Mouse (Mus musculus) cerebellum, adult 11-12 months (tissue): ENCODE data around the gene Hibadh.
"Not testable (repeated sequence)": the region's sequence is repeated elsewhere in the genome, so short reads cannot be mapped to it uniquely, and the experiment has no call there.

ENCODE experiments used
- DNase-seq: peaks from one replicate; pipeline ENCODE4 v3.0.0; 2022

Hibadh gene

GRCm38 (mm10) chr6:52640224-52640712 is at the start of gene Hibadh:
Hibadh (minus strand) TSS chr6:52640389.
- DNase-seq: peak; percentile 99

DNA sequence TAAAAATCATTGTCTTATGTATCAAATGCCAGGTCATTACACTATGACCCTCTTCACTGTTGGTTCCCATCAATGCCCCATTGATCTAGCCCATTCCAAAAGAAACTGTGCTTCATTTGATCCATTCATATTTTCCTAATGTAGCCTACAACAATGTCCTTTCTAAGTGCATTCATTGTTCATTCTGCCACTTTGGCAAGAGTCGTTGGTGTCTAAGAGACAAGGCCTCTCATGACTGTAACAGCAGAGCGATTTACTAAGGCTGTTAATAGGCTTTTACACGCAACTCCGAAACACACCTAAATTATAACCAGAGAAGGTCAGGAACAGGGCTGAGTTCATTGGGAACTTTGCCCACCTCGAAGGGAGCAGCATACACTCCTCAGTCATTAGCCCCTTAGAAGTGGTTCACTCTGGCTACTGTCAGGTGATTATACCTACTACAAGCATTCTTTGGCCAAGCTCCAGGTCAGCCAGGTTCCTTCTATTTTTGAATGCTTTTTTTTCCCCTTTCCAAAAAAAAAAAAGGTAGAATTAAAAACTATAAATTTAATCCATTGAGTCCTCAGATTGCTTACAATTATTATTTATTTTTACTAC is 46.8 kb upstream of the Hibadh start:
- no peak for DNase-seq

GRCm38 (mm10) chr6:52682607-52683006 is 42.4 kb upstream of the Hibadh start:
- no peak for DNase-seq

DNA sequence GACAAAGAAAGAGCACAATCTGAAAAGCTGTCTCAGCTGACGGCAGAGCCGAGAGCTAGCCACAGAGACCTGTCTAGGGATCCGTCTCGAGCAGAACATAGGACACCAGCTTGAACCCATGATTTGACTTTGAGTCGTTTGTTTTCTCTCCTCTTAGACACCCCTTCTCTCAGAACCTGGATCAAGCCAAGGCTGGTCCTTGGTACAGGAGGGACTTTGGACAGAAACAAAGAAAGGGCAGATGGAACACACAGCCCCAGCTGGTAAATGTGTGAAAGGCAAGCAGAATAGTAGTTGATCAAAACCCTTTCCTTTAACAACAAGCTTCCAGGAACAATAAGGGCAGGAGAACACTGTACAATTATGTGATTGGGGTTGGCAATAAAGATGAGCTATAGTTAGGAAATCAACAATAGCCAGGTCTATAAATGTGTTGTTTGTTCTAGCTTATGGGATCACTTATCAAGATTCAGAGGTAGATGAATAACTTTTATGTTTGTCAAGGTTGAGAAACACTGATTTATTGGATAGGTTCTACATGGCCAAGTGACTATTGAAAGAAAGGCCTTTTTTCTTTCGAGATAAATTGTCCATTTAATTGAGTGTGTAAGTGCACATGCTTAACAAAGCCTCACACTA is 41.8 kb upstream of the Hibadh start:
- DNase-seq: no peak

DNA sequence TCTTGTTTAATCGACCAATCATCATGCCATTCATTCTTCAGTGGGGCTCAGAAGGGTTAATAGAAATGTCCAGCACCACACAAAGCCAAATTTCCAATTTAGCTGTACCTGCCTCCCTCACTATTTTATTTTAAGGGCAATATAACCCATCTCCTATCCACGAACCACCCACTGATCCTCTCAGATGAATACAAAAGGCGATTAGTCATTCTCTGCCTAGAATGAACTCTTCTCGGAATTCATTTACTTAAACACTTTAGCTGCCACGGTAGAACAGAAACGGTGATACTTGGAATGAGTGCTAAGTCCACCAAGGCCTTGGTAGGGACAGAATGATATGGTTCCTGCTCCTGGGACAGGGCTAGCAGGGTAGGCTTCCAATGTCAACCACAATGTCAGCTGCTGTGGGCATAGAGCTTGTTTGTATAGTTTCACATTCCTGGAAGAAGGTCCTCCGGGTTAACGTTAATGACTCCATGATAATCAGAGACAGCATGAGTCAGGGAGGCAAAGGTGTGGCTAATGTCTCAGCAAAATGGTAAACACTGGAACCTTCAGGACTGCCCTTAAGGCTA is 40.4 kb upstream of the Hibadh start:
- no peak for DNase-seq

DNA sequence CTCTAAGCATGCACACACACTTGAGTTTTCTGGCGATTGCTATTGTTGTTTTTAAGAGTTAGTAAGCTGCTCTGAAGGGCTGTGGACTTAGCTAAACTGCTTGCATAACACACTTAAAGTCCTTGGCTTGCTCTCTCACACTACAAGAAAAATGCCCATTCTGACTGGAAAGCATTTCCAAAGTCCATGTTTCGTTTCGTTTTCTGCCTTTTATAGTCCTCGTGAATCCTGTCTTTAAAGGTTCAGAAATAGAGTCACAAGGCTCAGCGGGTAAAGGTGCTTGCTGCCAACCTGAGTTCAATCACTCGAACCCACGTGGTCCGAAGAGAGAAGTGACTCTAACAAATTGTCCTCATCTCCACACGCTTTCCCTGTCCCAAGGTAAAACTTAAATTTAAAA is 39.4 kb upstream of the Hibadh start:
- no peak for DNase-seq

GRCm38 (mm10) chr6:52677534-52677933 is 37.3 kb upstream of the Hibadh start:
- not testable (repeated sequence) for DNase-seq

DNA sequence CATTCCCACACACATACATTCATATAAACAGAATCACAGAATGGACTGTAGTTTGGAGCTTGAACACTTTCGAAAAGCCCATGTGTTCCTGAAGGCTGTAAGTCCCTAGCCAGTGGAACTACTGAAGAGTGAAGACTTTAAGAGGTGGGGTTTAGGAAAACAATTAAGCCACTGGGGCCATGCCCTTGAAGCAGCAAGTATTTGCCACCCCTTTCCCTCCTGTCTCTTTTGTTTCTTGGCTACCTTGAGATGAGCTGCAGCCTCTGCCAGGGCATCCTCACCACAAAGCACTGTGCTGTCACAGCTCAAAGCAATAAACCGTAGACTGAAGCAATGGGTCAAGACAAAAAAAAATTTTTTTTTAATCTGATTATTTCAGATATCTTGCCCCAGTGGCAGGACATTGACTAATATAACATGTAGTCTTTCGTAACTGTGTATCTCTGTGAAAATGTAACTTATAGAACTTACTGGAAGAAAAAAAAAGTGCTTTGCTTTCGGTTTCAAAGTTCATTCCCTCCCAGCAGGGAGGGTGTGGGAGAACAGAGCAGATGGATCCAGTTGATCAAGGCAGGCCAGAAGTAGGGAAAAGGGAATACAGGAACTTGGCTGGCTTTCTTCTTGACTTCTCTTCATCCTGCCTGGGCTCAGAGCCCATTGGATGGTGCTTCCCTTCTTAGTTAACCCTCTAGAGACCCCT is 35.2 kb upstream of the Hibadh start:
- DNase-seq: no peak

DNA sequence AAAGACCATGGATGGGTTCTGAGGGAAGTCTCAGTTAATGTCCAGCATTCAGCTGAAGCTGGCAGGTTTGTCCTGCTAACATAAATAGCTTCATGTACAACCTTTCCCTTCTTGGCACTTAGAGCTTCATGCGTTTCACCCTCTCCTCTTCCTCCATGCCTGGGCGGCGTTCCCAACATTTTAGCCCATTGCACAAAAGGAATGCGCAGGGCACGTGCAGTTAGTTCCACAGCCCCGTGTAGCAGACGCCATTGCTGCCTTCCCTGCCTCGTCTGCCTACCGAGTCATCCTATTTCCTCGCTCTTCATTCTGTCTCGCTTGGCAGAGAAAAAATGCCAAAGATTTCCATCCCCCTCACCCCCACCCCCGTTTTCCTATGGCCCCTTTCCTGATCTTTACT is 34.4 kb upstream of the Hibadh start:
- no peak for DNase-seq

GRCm38 (mm10) chr6:52673706-52674105 is 33.5 kb upstream of the Hibadh start:
- DNase-seq: no peak

- DNase-seq: no peak
These were observed 32.4 kb upstream of the Hibadh start for GRCm38 (mm10) chr6:52672539-52672938.

GRCm38 (mm10) chr6:52671791-52672190 is 31.6 kb upstream of the Hibadh start:
- DNase-seq: no peak

DNA sequence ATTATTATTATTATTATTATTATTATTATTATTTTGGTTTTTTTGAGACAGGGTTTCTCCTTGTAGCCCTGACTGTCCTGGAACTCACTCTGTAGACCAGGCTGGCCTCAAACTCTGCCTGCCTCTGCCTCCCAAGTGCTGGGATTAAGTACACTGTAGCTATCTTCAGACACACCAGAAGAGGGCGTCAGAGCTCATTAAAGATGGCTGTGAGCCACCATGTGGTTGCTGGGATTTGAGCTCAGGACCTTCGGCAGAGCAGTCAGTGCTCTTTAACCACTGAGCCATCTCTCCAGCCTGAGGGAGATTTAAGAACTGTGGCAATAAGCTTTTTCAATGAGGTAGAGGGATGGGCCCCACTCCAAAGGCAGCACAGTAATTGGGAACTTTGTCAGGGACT is 29.7 kb upstream of the Hibadh start:
- not testable (repeated sequence) for DNase-seq

DNA sequence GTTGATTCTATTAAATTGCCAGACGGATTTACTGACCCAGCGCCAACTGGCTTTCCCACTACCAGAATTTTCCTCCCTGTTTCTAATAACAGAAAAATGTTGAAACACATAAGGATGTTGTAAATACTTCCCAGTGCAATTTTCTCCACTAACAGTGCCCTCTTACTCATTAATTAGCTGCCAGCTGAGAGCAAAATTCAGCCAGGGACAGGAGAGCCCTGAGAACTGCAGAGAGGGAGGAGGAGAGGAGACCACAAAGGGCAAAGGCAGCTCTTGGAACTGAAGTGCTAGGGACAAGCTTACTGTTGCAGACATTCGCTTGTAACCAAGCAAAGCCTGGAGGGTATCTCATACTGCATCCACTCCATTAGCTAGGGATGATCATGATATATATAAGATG is 27.5 kb upstream of the Hibadh start:
- DNase-seq: no peak

DNA sequence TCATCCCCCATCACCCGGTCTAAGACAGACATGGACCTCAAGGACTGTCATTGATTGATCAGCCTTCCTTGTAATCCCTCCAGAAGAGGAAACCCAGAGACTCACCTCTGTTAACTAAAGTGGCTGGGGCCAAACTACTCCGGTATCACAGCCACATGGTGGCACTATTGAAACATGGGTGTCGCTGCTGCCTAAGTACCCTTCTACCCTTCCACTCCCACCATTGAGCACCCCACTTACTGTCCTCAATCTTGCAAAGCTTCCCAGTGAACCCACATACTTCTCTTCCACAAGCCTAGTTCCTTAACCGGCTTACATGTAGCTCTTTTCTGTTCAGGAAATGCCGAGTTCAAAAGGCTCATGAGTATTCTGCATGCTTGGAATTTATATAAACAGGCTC is 22.8 kb upstream of the Hibadh start:
- DNase-seq: no peak

DNA sequence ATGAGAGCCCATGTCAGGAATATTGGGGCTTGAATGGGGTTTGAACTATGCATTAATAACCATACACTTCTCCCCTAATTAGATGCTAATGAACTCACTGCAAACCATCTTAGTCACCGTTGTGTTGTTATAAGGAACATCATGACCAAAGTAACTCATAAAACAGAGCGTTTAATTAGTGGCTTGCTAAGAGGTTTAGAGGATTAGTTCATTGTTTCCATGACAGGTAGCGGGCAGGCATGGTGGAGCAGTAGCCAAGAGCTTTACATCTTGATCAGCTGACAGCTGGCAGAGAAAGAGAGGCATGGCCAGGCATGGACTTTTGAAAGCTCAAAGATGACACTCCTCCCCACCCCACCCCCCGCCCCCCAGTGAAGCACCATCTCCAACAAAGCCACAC is 15.1 kb upstream of the Hibadh start:
- DNase-seq: no peak

DNA sequence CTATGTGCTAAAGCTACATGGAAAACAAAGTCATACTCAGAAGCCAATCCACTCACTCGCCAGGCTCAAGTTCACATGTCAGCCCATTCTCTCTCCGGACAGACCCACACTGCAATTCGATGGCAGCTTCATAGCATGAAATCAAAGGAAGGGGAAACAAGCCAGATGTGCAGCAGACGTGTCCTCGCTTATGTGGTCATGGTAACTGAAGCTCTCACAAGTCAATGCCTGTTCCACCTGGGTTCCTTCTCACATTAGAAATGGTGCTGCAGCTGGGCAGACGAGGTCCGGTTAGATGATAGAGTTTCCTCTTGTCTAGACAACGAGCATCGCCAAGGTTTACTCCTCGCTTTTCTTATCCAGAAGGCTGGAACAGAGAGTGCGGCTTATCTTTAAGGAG is 8.6 kb upstream of the Hibadh start:
- DNase-seq: no peak

DNA sequence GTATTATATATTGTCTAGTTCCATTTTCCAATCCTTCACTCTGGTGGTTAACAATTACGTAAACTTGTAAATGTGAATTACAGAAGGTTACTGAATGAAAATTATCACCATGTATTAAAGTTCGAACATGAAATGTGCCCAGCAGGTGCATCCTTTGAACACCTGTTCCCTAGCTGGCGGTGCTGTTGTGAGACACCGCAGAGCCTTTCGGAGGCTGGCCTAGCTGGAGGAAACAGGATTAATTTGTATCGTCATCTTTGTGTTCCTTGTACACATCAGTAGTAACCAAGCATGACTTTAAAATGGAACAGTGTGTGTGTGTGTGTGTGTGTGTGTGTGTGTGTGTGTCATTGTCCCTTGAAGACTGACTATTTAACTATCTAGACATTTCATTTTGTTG is 7.8 kb upstream of the Hibadh start:
- DNase-seq: no peak

DNA sequence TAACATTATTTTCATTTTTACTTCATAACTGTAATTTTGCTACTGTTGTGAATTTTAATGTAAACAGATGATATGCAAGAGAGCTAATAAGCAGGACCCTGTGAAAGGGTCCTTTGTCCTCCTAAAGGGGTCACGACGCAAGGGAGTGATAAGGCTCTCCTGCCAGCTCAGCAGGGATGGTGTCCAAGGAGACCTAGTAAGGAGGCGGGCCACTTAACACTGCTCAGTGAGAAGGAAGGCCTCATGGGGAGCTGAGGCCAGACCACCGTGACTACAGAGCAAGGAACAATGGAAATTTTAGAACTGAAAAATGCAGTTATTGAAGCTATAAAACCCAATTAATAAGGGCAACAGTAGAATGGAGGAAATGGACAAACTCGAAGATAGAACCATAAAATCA is 5.7 kb upstream of the Hibadh start:
- no peak for DNase-seq

DNA sequence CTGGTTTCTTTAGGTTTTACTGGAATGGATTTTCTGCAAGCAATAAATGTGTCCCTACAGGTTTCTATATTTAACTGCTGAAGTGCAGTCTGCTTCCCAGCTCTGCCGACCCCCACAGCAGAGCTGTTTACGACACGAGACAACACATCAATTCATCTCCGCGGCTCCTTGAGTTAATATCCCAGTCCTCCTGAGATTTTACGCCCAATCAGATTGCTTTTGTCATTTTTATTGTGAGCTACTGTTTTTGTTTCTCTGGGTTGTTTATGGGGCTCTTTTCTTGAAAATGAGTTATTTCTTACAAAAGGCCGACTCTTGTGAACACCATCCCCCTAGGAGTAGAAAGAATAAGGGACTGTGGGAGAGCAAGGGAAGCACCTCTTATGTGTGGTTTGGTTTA is 2.0 kb upstream of the Hibadh start:
- no peak for DNase-seq

GRCm38 (mm10) chr6:52641076-52641475 is 887 bp upstream of the Hibadh start:
- DNase-seq: peak; percentile 20

- no peak for DNase-seq
These were observed 504 bp downstream of the Hibadh start for GRCm38 (mm10) chr6:52639546-52640223.

DNA sequence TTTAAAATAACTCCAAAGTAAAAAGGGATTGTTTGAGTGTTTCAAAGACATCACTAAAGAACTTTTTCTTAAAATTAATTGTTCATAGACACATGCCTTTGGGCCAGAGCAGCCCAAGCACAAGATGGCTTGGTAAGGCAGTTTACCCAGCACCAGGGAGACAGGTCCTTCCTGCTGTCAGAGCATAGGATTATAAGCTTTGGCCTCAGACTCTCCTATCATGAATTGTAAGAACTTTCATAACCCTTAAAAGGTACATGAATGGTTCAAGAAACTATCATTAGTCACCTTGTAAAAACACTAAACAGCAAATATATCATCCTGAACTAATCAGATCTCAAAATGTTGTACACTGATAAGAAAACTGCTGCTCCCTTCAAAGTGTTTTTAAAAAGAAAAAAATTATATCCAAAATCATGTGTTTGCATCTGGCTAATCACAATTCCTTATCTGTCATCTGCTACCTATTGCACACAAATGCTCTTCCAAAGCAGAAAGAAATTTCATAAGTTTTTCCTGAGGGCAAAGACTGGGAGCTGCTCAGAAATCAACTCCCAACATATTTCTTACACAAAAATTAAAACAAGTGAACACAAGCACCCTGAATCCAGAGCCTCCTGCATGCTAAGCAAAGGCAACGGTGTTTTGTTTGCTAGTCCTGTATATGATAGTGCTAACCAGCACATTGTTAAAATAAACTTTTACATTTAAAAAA is 1.6 kb downstream of the Hibadh start:
- no peak for DNase-seq
